Mouse (Mus musculus) mammary gland, adult 2 months (tissue): ENCODE measurements around the gene Uba1. TPM values are rescaled to one million over a fixed set of nuclear protein-coding genes. Genes with fewer than 3 reads are reported as not detected.

Source experiments
- polyA plus RNA-seq: library from polyadenylated mRNA; depleted of rRNA; stranded (reverse); fragments of >200 nt; gene quantifications from 2 replicates; pipeline ENCODE4 v1.2.3, GENCODE M21; 2012; ENCODE audit warnings: low replicate concordance; rRNA removed

Uba1 gene
- 321 and 361 TPM in 2 replicates for polyA plus RNA-seq

GRCm38 (mm10) chrX:20658026-20658652, at the start of gene Uba1:
Gene Uba1 (plus strand): TSS chrX:20658326.

GRCm38 (mm10) chrX:20617176-20617902, 40.8 kb upstream of the Uba1 start, which contains the start of the genes Rbm10 and Ndufb11:
Gene Rbm10 (plus strand): TSS chrX:20617503.
Gene Ndufb11 (minus strand): TSS chrX:20617619.

GRCm38 (mm10) chrX:20687519-20688067, 29.5 kb downstream of the Uba1 start, which contains the start of gene Cdk16:
Gene Cdk16 (plus strand): TSS chrX:20687954.

GRCm38 (mm10) chrX:20703741-20704290, 45.7 kb downstream of the Uba1 start, which contains the start of gene Usp11:
Gene Usp11 (plus strand): TSS chrX:20703906.

Other genes with a start within 250 kb of the Uba1 start
- 0.22 and 0.98 TPM in 2 replicates for gene Jade3, start 232.6 kb upstream of the Uba1 start, polyA plus RNA-seq
- gene Rgn, start 108.5 kb upstream of the Uba1 start, polyA plus RNA-seq, result 0.63 TPM in 1 of 2 replicates, not detected in the other
- gene Rbm10, start 40.8 kb upstream of the Uba1 start, polyA plus RNA-seq, result 52.1 and 59.6 TPM in 2 replicates
- gene Ndufb11, start 40.7 kb upstream of the Uba1 start, polyA plus RNA-seq, result 129 and 155 TPM in 2 replicates
- 189 and 255 TPM in 2 replicates for gene Cdk16, start 29.6 kb downstream of the Uba1 start, polyA plus RNA-seq
- gene Usp11, start 45.6 kb downstream of the Uba1 start, polyA plus RNA-seq, result 9.8 and 13.5 TPM in 2 replicates
- gene Araf, start 139.5 kb downstream of the Uba1 start, polyA plus RNA-seq, result 201 and 218 TPM in 2 replicates
- 16.7 and 20.6 TPM in 2 replicates for gene Timp1, start 211.8 kb downstream of the Uba1 start, polyA plus RNA-seq